Mouse (Mus musculus): ENCODE measurements around the gene Cops3.

The Cops3 gene

GRCm38 (mm10) chr11:59777259-59777658 is 62.4 kb downstream of the Cops3 start:
- no peak for DNase-seq

- DNase-seq, result no peak
Observed at GRCm38 (mm10) chr11:59775435-59776148, 64.0 kb downstream of the Cops3 start.

DNA sequence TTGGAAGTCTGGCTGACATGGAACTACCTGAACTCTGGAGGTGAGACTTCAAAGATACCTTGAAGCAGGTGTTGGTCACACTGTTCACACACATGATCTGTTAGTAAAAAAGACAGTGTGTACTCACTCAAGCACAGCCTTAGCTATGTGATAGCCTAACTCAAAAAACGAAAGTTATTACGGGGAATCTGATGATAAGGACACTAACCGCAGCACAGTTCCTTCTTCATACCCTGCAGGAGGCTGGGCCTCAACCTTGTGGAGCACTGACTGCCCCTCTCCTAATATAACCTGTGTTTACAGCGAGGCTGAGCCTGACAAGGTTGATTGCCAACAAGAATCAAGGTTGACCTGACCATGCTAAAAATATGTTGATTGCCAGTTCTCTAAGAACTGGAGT is 65.1 kb downstream of the Cops3 start:
- no peak for DNase-seq

DNA sequence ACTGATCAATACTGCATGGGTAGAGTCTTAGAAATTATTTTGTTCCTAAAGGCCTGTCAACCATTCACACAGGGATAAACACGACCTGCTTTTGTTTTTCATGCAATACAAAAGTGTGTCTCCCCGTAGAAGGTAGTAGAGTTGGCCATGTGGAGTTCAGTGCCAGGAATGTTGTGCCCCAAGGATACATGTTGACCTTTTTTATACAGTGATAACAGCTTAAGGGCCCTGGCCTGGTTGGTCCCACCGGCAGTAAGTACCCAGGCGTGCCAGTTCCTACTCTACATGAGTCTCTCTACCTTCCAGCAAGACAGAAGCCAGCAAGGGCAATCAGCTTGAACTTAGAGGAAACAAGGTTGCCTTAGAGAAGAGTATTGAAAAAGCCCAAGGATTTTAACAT is 66.7 kb downstream of the Cops3 start:
- no peak for DNase-seq

DNA sequence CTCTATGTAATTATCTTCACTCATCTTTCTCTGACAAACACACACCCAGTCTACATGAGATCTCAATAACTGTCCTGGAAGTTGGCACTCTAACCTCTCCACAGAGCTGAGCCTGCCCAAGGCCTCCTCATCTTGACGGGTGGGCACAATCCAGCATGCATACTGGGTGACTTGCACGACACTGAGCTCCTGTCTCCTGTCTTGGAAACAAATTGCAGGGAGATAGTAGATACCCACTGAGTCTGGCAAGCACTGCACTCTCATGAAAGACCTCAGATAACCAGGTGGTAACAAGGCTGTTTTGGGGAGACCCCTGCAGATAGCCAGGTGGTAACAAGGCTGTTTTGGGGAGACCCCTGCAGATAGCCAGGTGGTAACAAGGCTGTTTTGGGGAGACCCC is 67.3 kb downstream of the Cops3 start:
- no peak for DNase-seq

- no peak for DNase-seq
Observed at GRCm38 (mm10) chr11:59770753-59771152, 68.9 kb downstream of the Cops3 start.

- no peak for DNase-seq
Observed at GRCm38 (mm10) chr11:59769738-59770137, 69.9 kb downstream of the Cops3 start.

DNA sequence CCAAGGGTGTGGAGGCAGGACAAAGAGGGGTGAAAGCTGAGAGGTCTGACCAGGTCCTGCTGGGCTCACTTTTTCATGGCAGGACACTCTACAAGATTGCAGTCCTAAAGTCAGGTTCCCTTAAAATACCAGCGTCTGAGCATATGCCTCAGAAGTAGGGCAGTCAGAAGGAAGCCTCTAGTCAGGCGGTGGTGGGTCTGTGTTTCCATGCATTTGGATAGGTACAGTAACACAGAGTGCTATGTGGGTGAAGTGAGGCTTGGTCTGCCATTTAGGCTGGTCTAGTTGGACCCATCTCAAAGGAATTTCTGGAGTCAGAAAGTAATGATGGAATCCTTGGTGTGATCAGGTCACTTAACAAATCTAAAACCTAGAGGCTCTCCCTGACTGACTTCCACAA is 70.3 kb downstream of the Cops3 start:
- DNase-seq, result no peak
